Mouse (Mus musculus) intestine, embryonic 14.5 days (tissue): ENCODE results near the gene Ccdc34. TPM values are rescaled to one million over a fixed set of nuclear protein-coding genes. Genes with fewer than 3 reads are reported as not detected.
"Not testable (repeated sequence)": the region's sequence is repeated elsewhere in the genome, so short reads cannot be mapped to it uniquely, and the experiment has no call there.

ENCODE experiments used
- ATAC-seq: fragments of 200-750 bp; cut with Nextera tagmentation; replicated peaks from 2 replicates; pipeline ENCODE4 v1.8.0; 2017; ENCODE audit warnings: low read depth, moderate number of reproducible peaks, moderate TSS enrichment, moderate library complexity; ENCODE audit not compliant: low FRiP score, low TSS enrichment
- DNase-seq: peaks from one replicate; pipeline ENCODE4 v3.0.0-alpha.2; 2018; ENCODE audit warnings: low spot score
- H3K27ac ChIP-seq: fragments of 300-500 bp; sonication (generic); 2 replicates; pipeline ENCODE4 v1.5.1; 2014; ENCODE audit warnings: low read depth, mild to moderate bottlenecking, control low read depth
- H3K27me3 ChIP-seq: fragments of 300-500 bp; sonication (generic); replicated peaks from 2 replicates; pipeline ENCODE4 v1.6.1; 2014; ENCODE audit warnings: low read length, control low read depth; ENCODE audit not compliant: control insufficient read depth, insufficient read depth
- H3K36me3 ChIP-seq: fragments of 300-500 bp; sonication (generic); 2 replicates; pipeline ENCODE4 v1.6.1; 2014; ENCODE audit warnings: low read length, control low read depth; ENCODE audit not compliant: control insufficient read depth, insufficient read depth
- H3K4me1 ChIP-seq: fragments of 300-500 bp; sonication (generic); replicated peaks from 2 replicates; pipeline ENCODE4 v1.6.1; 2014; ENCODE audit warnings: low read length, control low read depth, mixed read lengths; ENCODE audit not compliant: control insufficient read depth, insufficient read depth
- H3K4me2 ChIP-seq: fragments of 300-500 bp; sonication (generic); 2 replicates; pipeline ENCODE4 v1.6.1; 2014; ENCODE audit warnings: low read length
- H3K4me3 ChIP-seq: fragments of 300-500 bp; sonication (generic); 2 replicates; pipeline ENCODE4 v1.5.1; 2014; ENCODE audit warnings: low read depth, low read length, control low read depth, mixed read lengths
- H3K9ac ChIP-seq: fragments of 300-500 bp; sonication (generic); 2 replicates; pipeline ENCODE4 v1.6.1; 2014; ENCODE audit warnings: mild to moderate bottlenecking, low read length
- H3K9me3 ChIP-seq: fragments of 300-500 bp; sonication (generic); 2 replicates; pipeline ENCODE4 v1.6.1; 2016; ENCODE audit warnings: low read length, control low read depth; ENCODE audit not compliant: control insufficient read depth
- WGBS: fragments of 180-500 bp; shearing (Covaris S2); extraction: QIAGEN DNeasy Blood & Tissue Kit; methylation state at CpG from one replicate; pipeline ENCODE4 v1.1.7; 2014; 5-methylcytosine and 5-hydroxymethylcytosine counted together
- polyA plus RNA-seq: library from polyadenylated mRNA; unstranded; fragments of >200 nt; fragmentation: Nextera tagmentation; extraction: Ambion mirVana; gene quantifications from 2 replicates; pipeline ENCODE4 v1.2.1, GENCODE M21; 2014

Gene Ccdc34
- polyA plus RNA-seq, 1 experiment from 2014 or later: 54.7 TPM

DNA sequence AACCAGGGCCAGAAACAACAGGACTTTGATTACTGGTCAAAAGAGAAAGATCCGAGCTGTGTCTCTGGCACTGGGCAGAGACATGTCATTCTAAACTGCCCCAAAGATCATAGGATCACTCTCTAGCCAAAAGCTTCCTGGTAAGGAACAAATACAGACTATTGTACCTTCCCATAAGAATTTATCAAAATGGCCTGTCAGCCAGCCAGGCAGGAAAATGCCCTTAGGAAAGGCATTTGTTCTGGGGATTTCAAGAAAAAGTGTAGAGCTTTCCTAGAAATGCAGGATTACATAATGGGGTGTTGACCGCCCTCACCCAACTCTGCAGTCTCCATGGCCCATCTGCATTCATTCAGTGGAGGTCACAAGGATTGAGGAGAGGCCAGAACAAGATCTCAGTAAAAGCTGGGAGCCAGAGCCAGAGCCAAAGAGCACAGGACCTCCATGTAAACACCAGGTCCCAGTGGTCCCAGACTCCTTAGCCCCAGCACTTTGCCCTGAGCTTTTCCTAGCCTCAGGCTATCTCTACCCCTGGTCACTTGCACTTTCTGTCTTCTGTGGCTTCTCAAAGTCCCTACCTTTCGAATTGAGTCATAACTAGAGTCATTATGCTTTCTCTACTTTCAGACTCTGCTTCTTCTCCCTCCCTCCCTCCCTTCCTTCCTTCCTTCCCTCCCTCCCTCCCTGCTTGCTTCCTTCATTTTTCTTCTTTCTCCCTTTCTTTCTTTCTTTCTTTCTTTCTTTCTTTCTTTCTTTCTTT, 115.9 kb downstream of the Ccdc34 start:
- Histone ChIP-seq H3K27me3 (no peaks in the 10 kb centered on the region), H3K27ac (no peak overlapping the region), H3K4me3 (no peak overlapping the region), H3K36me3 (no peaks in the 10 kb centered on the region), H3K4me2 (no peak overlapping the region), H3K9me3 (no peaks in the 10 kb centered on the region), H3K9ac (no peak overlapping the region), H3K4me1 (0 out of 2 replicates have a peak, but pooled peaks cover 3% of the 10 kb centered on the region)
- 81% methylated on average over 3 of the region's 3 CpGs for WGBS
- ATAC-seq: no peak
- no peak for DNase-seq

DNA sequence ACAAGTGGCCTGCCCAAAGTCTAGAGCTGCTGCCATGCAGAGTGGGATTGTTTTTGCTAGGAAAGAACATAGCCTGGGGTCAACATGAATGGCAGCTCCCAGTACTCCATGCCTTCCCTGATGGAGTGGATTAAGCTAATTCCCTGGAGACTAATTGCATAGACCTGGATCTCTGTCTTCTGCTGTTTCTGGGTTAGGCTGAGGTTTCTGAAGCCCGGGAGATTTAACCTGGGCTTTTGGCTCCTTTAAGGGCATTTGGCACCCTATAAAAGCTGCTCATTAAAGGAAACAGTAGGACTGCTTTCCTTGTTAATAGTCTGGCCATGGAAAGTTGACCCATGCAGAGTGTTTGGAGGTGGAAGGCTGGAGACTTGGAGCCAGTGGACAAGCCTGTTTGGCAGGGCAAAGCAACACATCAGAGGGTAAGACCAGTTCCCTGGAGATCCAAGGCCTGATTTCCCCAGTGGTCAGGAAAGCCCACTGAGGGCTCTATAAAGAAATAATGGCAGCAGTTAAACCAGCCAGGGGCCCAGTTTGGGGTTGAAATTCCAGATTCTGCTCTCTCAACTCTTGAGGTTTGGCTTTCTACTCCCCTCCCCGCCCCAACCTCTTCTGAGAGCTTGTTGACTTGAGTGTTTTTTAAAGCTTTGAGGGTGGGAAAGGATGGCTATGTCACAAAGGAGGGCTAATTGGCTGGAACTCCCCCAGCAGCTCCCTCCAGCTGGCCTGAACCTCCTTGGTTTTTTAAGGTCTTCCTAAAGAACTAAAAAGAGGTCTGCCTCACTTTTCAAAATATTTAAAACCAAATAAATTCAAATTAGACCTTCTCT, 117.4 kb downstream of the Ccdc34 start:
- no peak for ATAC-seq
- no peak overlapping the region for H3K4me3 ChIP-seq
- no peak overlapping the region for H3K27ac ChIP-seq
- 59% methylated on average over 2 of the region's 2 CpGs for WGBS
- H3K36me3 ChIP-seq: no peaks in the 10 kb centered on the region
- 0 out of 2 replicates have a peak, but pooled peaks cover 3% of the 10 kb centered on the region for H3K4me1 ChIP-seq
- no peaks in the 10 kb centered on the region for H3K27me3 ChIP-seq
- H3K4me2 ChIP-seq: no peak overlapping the region
- no peaks in the 10 kb centered on the region for H3K9me3 ChIP-seq
- DNase-seq: no peak
- no peak overlapping the region for H3K9ac ChIP-seq

DNA sequence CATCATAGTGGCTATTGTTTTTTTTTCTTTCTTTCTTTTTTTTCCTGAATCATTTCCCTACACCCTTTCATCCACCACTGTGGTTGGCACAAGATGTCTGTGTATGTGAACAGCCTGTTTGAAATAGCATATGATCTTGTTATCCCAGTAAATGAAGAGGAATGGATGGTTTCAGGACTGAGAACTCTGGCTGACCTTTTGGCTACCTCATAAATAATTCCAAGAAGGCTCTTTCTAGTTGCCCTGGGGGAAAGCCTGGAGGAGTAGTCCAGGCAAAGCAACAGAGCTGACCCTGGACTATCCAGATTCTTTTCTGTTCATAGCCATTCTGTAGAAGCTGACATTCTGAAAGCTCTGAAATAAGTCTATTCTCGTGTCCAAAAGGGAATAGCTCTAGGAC, 119.7 kb downstream of the Ccdc34 start:
- 47% methylated on average over 1 of the region's 1 CpGs for WGBS
- no peak for ATAC-seq
- DNase-seq: no peak

DNA sequence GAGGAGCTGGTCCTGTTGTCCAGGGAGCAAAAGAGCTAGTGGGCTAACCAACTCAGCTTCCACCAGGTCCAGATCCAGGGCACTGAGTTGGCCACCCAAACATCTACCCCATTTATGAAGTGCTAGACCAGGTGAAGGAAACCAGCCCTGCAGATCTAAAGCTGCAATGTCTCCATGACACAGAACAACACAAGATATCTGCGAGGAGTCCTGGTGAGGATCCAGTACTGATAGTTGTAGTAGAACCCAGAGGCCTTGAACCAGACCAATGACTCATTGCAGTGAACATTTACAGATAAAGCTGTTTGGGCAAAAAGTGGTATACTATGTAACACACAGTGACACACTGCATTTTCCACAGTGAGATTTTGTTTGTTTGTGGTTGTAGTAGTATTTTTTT, 120.5 kb downstream of the Ccdc34 start:
- no peak for ATAC-seq

More for the DNA sequence above, 119.7 kb downstream of the Ccdc34 start:
- no peaks in the 10 kb centered on the region for H3K36me3 ChIP-seq
- no peaks in the 10 kb centered on the region for H3K9me3 ChIP-seq
- H3K4me2 ChIP-seq: no peak overlapping the region
- H3K4me3 ChIP-seq: no peak overlapping the region
- no peaks in the 10 kb centered on the region for H3K27me3 ChIP-seq
- H3K9ac ChIP-seq: no peak overlapping the region
- H3K4me1 ChIP-seq: 0 out of 2 replicates have a peak, but pooled peaks cover 3% of the 10 kb centered on the region
- no peak overlapping the region for H3K27ac ChIP-seq

DNA sequence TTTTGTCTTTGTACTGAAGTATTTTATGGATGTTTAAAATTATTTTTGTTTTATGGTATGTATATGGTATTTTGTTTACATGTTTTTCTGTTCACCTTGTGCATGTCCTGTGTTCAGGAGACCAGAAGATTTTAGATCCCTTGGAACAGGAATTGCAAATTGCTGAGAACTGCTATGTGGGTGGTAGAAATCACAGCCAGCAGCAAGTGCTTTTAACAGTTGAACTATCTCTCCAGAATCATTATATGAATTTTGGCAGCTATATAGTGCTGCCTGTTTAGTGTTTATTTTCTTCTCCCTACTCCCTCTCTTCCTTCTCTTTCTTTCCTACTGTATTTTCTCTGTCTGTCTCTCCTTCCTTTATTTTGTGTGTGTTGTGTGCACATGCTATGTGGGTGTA, 130.4 kb downstream of the Ccdc34 start:
- H3K4me1 ChIP-seq, H3K27ac ChIP-seq, H3K36me3 ChIP-seq, H3K4me3 ChIP-seq, H3K27me3 ChIP-seq, DNase-seq, H3K9ac ChIP-seq, ATAC-seq, H3K4me2 ChIP-seq, H3K9me3 ChIP-seq: not testable (repeated sequence)

More for the DNA sequence above, 120.5 kb downstream of the Ccdc34 start:
- 0 out of 2 replicates have a peak overlapping the region, but pooled peaks have one; percentile 16 for H3K27ac ChIP-seq
- H3K9ac ChIP-seq: no peak overlapping the region
- no peak for DNase-seq
- H3K36me3 ChIP-seq: no peaks in the 10 kb centered on the region
- no peaks in the 10 kb centered on the region for H3K27me3 ChIP-seq
- WGBS: 82% methylated on average over 1 of the region's 1 CpGs
- no peaks in the 10 kb centered on the region for H3K4me1 ChIP-seq
- no peak overlapping the region for H3K4me2 ChIP-seq
- no peaks in the 10 kb centered on the region for H3K9me3 ChIP-seq
- no peak overlapping the region for H3K4me3 ChIP-seq

DNA sequence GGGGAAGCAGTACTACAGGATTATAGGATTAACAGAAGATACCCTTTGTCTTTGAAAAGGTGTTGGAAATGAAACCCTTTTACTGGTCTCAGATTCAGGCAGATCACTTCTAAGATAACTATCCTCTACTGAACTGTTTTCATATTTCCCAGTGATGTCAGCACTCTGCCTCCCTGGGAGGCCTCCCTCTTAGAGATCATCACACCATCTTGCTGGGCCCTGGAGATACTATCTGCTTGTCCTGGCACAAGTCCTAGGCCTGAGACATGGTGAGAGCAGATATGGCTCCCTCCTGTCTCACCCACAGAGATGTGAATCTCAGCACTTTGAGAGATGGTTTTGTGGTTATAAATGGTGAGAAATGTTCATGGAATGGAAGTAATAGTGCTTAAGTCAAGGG, 131.6 kb downstream of the Ccdc34 start:
- Histone ChIP-seq H3K27me3 (no peaks in the 10 kb centered on the region), H3K4me2 (no peak overlapping the region), H3K27ac (no peak overlapping the region), H3K9ac (no peak overlapping the region), H3K4me1 (no peaks in the 10 kb centered on the region), H3K9me3 (no peaks in the 10 kb centered on the region), H3K4me3 (no peak overlapping the region), H3K36me3 (no peaks in the 10 kb centered on the region)
- ATAC-seq (no peak), DNase-seq (no peak)

DNA sequence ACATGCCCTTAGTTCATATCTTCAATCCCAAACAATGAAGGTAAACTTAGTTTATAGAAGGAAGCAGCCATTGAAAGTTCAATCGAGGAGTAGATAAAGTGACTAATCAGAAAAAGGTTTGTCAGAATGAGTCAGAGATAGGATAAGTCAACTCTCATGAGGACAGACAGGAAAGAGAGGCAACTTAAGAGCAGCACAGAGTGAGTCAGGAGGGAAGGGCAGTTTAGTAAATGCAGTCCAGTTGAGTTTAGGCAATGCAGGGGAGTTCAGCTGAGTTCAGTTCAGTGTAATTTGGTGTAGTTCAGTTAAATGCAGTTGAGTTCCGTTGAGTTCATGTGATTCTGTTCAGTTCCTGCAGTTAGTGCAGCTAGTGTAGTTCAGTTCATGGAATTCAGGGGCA, 138.7 kb downstream of the Ccdc34 start:
- Histone ChIP-seq H3K9ac (no peak overlapping the region), H3K27ac (no peak overlapping the region), H3K9me3 (no peaks in the 10 kb centered on the region), H3K4me1 (no peaks in the 10 kb centered on the region), H3K36me3 (no peaks in the 10 kb centered on the region), H3K4me2 (no peak overlapping the region), H3K27me3 (no peaks in the 10 kb centered on the region), H3K4me3 (no peak overlapping the region)
- ATAC-seq: no peak
- no peak for DNase-seq
- WGBS: 86% methylated on average over 2 of the region's 2 CpGs

DNA sequence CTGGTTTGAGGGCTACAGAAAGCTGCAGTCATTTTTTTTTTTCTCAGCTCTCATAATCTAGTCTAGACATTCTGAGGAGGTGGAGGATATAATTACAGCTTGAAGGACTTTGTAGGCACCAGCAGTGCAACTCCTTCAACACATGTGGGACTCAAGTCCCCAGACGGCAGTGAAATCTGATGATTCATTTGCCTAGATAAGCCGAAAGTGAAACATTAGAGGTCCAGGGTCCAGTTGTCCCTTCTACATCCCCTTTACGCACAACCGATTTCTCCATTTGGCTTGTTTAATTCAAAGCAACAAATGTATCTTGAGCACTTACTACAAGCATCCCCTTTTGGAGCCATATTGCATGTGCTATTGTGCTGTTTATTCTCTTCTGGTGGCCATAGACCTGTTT, 147.4 kb downstream of the Ccdc34 start:
- Histone ChIP-seq H3K36me3 (no peaks in the 10 kb centered on the region), H3K4me1 (no peaks in the 10 kb centered on the region), H3K9ac (no peak overlapping the region), H3K27me3 (no peaks in the 10 kb centered on the region), H3K4me2 (no peak overlapping the region), H3K9me3 (no peaks in the 10 kb centered on the region), H3K27ac (no peak overlapping the region), H3K4me3 (no peak overlapping the region)
- ATAC-seq: no peak
- WGBS: 86% methylated on average over 4 of the region's 4 CpGs
- DNase-seq: no peak
